Comparison of ENCODE assay signal across 20 mouse cellular contexts in genomic region chr8:121971488-121972058, GRCm38 (mm10). TPM values are rescaled to one million over a fixed set of nuclear protein-coding genes. Genes with fewer than 3 reads are reported as not detected.
A peak's percentile ranks its signal among the peaks of the same experiment; 100 is the strongest.
DNase-seq lines count a peak whose midpoint lies in the region; ATAC-seq and TF ChIP-seq lines count a peak whose summit lies in the region.
"Had no signal": no experiment of that assay in that cellular context is flagged by ENCODE, and none has a peak within 500 bp of the region (broad histone marks: within the 10 kb centered on the region; RNA-seq: fewer than 3 reads in every experiment).

No protein-coding gene starts in this region.

- WGBS in forebrain, embryonic 13.5 days, result 69% methylated on average over 17 of the region's 17 CpGs
- 83% methylated on average over 17 of the region's 17 CpGs for WGBS in forebrain, embryonic 11.5 days
- 58% methylated on average over 17 of the region's 17 CpGs for WGBS in forebrain, embryonic 16.5 days
- WGBS in midbrain, embryonic 13.5 days, result 64% methylated on average over 17 of the region's 17 CpGs

- peaks cover 30% of the 10 kb centered on the region for H3K36me3 ChIP-seq in forebrain, embryonic 13.5 days (ENCODE audit: poor library complexity, severe bottlenecking)
- peaks cover 3% of the 10 kb centered on the region; the same call in 1 of the 2 replicates for H3K36me3 ChIP-seq in forebrain, embryonic 11.5 days (ENCODE audit: control insufficient read depth, insufficient read depth, low read length)
- H3K36me3 ChIP-seq in ES-E14 (ENCODE audit: control insufficient read depth, insufficient read depth, low read length, poor library complexity, severe bottlenecking), result peaks cover 27% of the 10 kb centered on the region
- H3K36me3 ChIP-seq in forebrain, embryonic 16.5 days (ENCODE audit: control insufficient read depth, insufficient read depth), result 0 out of 2 replicates have a peak, but pooled peaks cover 3% of the 10 kb centered on the region
- H3K36me3 ChIP-seq in midbrain, embryonic 13.5 days, result peaks cover 30% of the 10 kb centered on the region

- ATAC-seq in forebrain, embryonic 13.5 days, result 0 out of 2 replicates have a peak, but pooled peaks have one; percentile 16
- ATAC-seq in forebrain, embryonic 11.5 days (replicated peaks; ENCODE audit: low FRiP score), result no peak
- peak; percentile 39; the same call in 1 of the 2 replicates for ATAC-seq in forebrain, embryonic 16.5 days
- no peak for ATAC-seq in midbrain, embryonic 13.5 days
- ATAC-seq: Patski had no signal

- H3K4me1 ChIP-seq in forebrain, embryonic 13.5 days, result peaks cover 37% of the 10 kb centered on the region
- H3K4me1 ChIP-seq in forebrain, embryonic 11.5 days (replicated peaks; ENCODE audit: control insufficient read depth, insufficient read depth, low read length), result peaks cover 15% of the 10 kb centered on the region
- peaks cover 2 to 10% of the 10 kb centered on the region in 2 experiments; a peak in 3 of 4 replicates for H3K4me1 ChIP-seq in ES-E14 (ENCODE audit: control insufficient read depth in 2 of 2, insufficient read depth in 2 of 2, low read length in 2 of 2, poor library complexity in 1 of 2)
- H3K4me1 ChIP-seq in forebrain, embryonic 16.5 days (replicated peaks; ENCODE audit: control insufficient read depth, insufficient read depth, low read length), result peaks cover 29% of the 10 kb centered on the region
- H3K4me1 ChIP-seq in midbrain, embryonic 13.5 days (replicated peaks), result peaks cover 38% of the 10 kb centered on the region

- DNase-seq in forebrain, embryonic 11.5 days (ENCODE audit: low spot score), result no peak
- no peak for DNase-seq in ES-E14 (ENCODE audit: low read depth, low spot score)
- DNase-seq in frontal cortex, postnatal 10 days (ENCODE audit: low spot score in 2 of 2), result no peak
- no peak for DNase-seq in thymus, postnatal 0 days (ENCODE audit: low spot score)
- no peak for DNase-seq in urinary bladder, postnatal 10 days (ENCODE audit: low spot score)
- DNase-seq: adrenal gland, postnatal 25 days; cerebellum, postnatal 10 days; gastrocnemius, postnatal 36 days; heart, postnatal 10 days; right cerebral cortex, postnatal 4 days had no signal

- peak overlapping the region; percentile 66 for H3K27ac ChIP-seq in forebrain, embryonic 13.5 days
- H3K27ac ChIP-seq in forebrain, embryonic 11.5 days (ENCODE audit: low read depth, low read length), result no peak overlapping the region
- H3K27ac ChIP-seq in ES-E14 (ENCODE audit: insufficient read depth, low read depth, low read length, poor library complexity, severe bottlenecking), result no peak overlapping the region
- H3K27ac ChIP-seq in forebrain, embryonic 16.5 days (ENCODE audit: low read length), result peak overlapping the region; percentile 73
- H3K27ac ChIP-seq in midbrain, embryonic 13.5 days, result peak overlapping the region; percentile 74
- H3K27ac ChIP-seq: limb, embryonic 15.5 days; macrophage had no signal

- H3K27me3 ChIP-seq in forebrain, embryonic 13.5 days, result no peaks in the 10 kb centered on the region
- H3K27me3 ChIP-seq in forebrain, embryonic 11.5 days (ENCODE audit: control insufficient read depth, insufficient read depth, low read length), result no peaks in the 10 kb centered on the region
- H3K27me3 ChIP-seq in forebrain, embryonic 16.5 days (replicated peaks; ENCODE audit: control insufficient read depth, insufficient read depth, low read length), result no peaks in the 10 kb centered on the region
- H3K27me3 ChIP-seq in midbrain, embryonic 13.5 days, result no peaks in the 10 kb centered on the region
- H3K27me3 ChIP-seq: limb, embryonic 15.5 days; Patski had no signal

- in situ Hi-C loops in ES-E14 (cut with MboI; ENCODE audit: low sequenced_read_pairs in 2 of 2, unreplicated experiment in 2 of 2), result no loop called here

- H3K4me2 ChIP-seq in forebrain, embryonic 13.5 days, result no peak overlapping the region
- H3K4me2 ChIP-seq in forebrain, embryonic 11.5 days (ENCODE audit: low read depth, low read length, severe bottlenecking), result no peak overlapping the region
- H3K4me2 ChIP-seq in forebrain, embryonic 16.5 days (ENCODE audit: low read length), result no peak overlapping the region
- no peak overlapping the region for H3K4me2 ChIP-seq in midbrain, embryonic 13.5 days (replicated peaks)
- H3K4me2 ChIP-seq: limb, embryonic 15.5 days had no signal

- 0 out of 2 replicates have a peak overlapping the region, but pooled peaks have one; percentile 2 for H3K9ac ChIP-seq in forebrain, embryonic 13.5 days
- no peak overlapping the region for H3K9ac ChIP-seq in forebrain, embryonic 11.5 days (ENCODE audit: low read length)
- no peak overlapping the region for H3K9ac ChIP-seq in ES-E14 (ENCODE audit: insufficient read depth, low read depth, low read length, poor library complexity, severe bottlenecking)
- peak overlapping the region; percentile 39; the same call in 1 of the 2 replicates for H3K9ac ChIP-seq in forebrain, embryonic 16.5 days (replicated peaks; ENCODE audit: low read depth, low read length)
- H3K9ac ChIP-seq in midbrain, embryonic 13.5 days (replicated peaks), result no peak overlapping the region; the same call in 1 of the 2 replicates
- H3K9ac ChIP-seq: limb, embryonic 15.5 days had no signal

- no peaks in the 10 kb centered on the region for H3K9me3 ChIP-seq in forebrain, embryonic 13.5 days (replicated peaks)
- H3K9me3 ChIP-seq in forebrain, embryonic 11.5 days (ENCODE audit: control insufficient read depth, low read length), result no peaks in the 10 kb centered on the region
- no peaks in the 10 kb centered on the region for H3K9me3 ChIP-seq in ES-E14 (ENCODE audit: control insufficient read depth, insufficient read depth, low read depth, low read length)
- H3K9me3 ChIP-seq in forebrain, embryonic 16.5 days (ENCODE audit: control insufficient read depth, low read length), result no peaks in the 10 kb centered on the region
- no peaks in the 10 kb centered on the region for H3K9me3 ChIP-seq in midbrain, embryonic 13.5 days
- H3K9me3 ChIP-seq: limb, embryonic 15.5 days had no signal

- H3K4me3 ChIP-seq in forebrain, embryonic 13.5 days, result no peak overlapping the region
- no peak overlapping the region for H3K4me3 ChIP-seq in forebrain, embryonic 11.5 days (ENCODE audit: low read depth, low read length)
- H3K4me3 ChIP-seq in ES-E14 (ENCODE audit: insufficient read depth in 1 of 2, low read depth in 1 of 2, low read length in 2 of 2, poor library complexity in 1 of 2, severe bottlenecking in 1 of 2), result no peak overlapping the region
- H3K4me3 ChIP-seq in forebrain, embryonic 16.5 days (replicated peaks; ENCODE audit: low read length), result no peak overlapping the region
- no peak overlapping the region for H3K4me3 ChIP-seq in midbrain, embryonic 13.5 days (replicated peaks)
- H3K4me3 ChIP-seq: erythroblast, embryonic 14.5 days; limb, embryonic 15.5 days had no signal

TF ChIP-seq in ES-E14, 5 proteins besides CTCF, POLR2A, EP300 and RAD21:
- TF ChIP-seq ZNF384 (IDR thresholded peaks at IDR 0.05; ENCODE audit: low read depth, low read length) (no peak), ZC3H11A (IDR thresholded peaks at IDR 0.05; ENCODE audit: borderline replicate concordance, low read depth, low read length) (no peak), HCFC1 (IDR thresholded peaks at IDR 0.05; ENCODE audit: borderline replicate concordance, insufficient read depth, low read length) (no peak), MAFK (IDR thresholded peaks at IDR 0.05; ENCODE audit: insufficient read depth, low read depth, low read length) (0 out of 2 replicates have a peak, but pooled peaks have one; percentile 2), CHD2 (IDR thresholded peaks at IDR 0.05; ENCODE audit: low read depth, low read length) (no peak)

RNA-seq across cellular contexts. Expression of gene Banp, which starts 22.0 kb away (rescaled TPM):
- polyA plus RNA-seq in forebrain, embryonic 13.5 days (2015; fragmentation: Nextera tagmentation; extraction: Ambion mirVana), result 57.5 and 60.9 TPM in 2 replicates
- polyA plus RNA-seq in forebrain, embryonic 11.5 days (2014; fragmentation: Nextera tagmentation; extraction: Ambion mirVana), result 53.1 and 60.9 TPM in 2 replicates
- 53.8 and 67.8 TPM in 2 replicates for total RNA-seq in ES-E14 (2012; rRNA removed)
- 68.4 and 69.9 TPM in 2 replicates for polyA plus RNA-seq in forebrain, embryonic 16.5 days (2015; fragmentation: Nextera tagmentation; extraction: Ambion mirVana)
- 59.0 and 62.4 TPM in 2 replicates for polyA plus RNA-seq in midbrain, embryonic 13.5 days (2015; fragmentation: Nextera tagmentation; extraction: Ambion mirVana)
- 29.4 and 38.9 TPM in 2 replicates for polyA plus RNA-seq in thymus, postnatal 0 days (2015; fragmentation: Nextera tagmentation; extraction: Ambion mirVana)

RNA-seq across cellular contexts. Expression of gene Car5a, which starts 26.9 kb away (rescaled TPM):
- 0.25 TPM in 1 of 2 replicates, not detected in the other for polyA plus RNA-seq in forebrain, embryonic 13.5 days (2015; fragmentation: Nextera tagmentation; extraction: Ambion mirVana)
- polyA plus RNA-seq in forebrain, embryonic 11.5 days (2014; fragmentation: Nextera tagmentation; extraction: Ambion mirVana), result not detected in 2 replicates
- total RNA-seq in ES-E14 (2012; rRNA removed), result 0.18 and 0.37 TPM in 2 replicates
- 0.50 and 0.72 TPM in 2 replicates for polyA plus RNA-seq in forebrain, embryonic 16.5 days (2015; fragmentation: Nextera tagmentation; extraction: Ambion mirVana)
- polyA plus RNA-seq in midbrain, embryonic 13.5 days (2015; fragmentation: Nextera tagmentation; extraction: Ambion mirVana), result 0.12 and 0.53 TPM in 2 replicates
- 0.13 and 0.22 TPM in 2 replicates for polyA plus RNA-seq in thymus, postnatal 0 days (2015; fragmentation: Nextera tagmentation; extraction: Ambion mirVana)
- total RNA-seq: adrenal gland, postnatal 25 days; gastrocnemius, postnatal 36 days; heart, postnatal 10 days; layer of hippocampus, postnatal 25 days had no signal
- polyA plus RNA-seq: kidney, embryonic 14.5 days; limb, embryonic 15.5 days; macrophage; Patski; testis, adult 2 months had no signal

Comparison
In these comparisons a context has a peak if more than half of its experiments do, and no peak if none do; other contexts are left out.
1. ATAC-seq: peak in forebrain, embryonic 13.5 days (single experiment) and forebrain, embryonic 16.5 days (single experiment); none in forebrain, embryonic 11.5 days (single experiment) and midbrain, embryonic 13.5 days (single experiment).
2. H3K27ac ChIP-seq: peak in forebrain, embryonic 13.5 days (single experiment), forebrain, embryonic 16.5 days (single experiment) and midbrain, embryonic 13.5 days (single experiment); none in forebrain, embryonic 11.5 days (single experiment) and ES-E14 (single experiment).
3. H3K9ac ChIP-seq: peak in forebrain, embryonic 13.5 days (single experiment) and forebrain, embryonic 16.5 days (single experiment); none in forebrain, embryonic 11.5 days (single experiment), ES-E14 (single experiment) and midbrain, embryonic 13.5 days (single experiment).